Mouse (Mus musculus) stomach, postnatal 0 days (tissue): Measurements from ENCODE around the gene Tbl2.

Experiments used
- CTCF ChIP-seq: IDR thresholded peaks from 2 replicates; pipeline ENCODE4 v1.5.1; 2016; ENCODE audit warnings: antibody characterized with exemption, low read depth, mild to moderate bottlenecking, moderate library complexity
- EP300 ChIP-seq: optimal IDR thresholded peaks from 2 replicates; pipeline ENCODE3; 2016; ENCODE audit warnings: antibody characterized with exemption

DNA sequence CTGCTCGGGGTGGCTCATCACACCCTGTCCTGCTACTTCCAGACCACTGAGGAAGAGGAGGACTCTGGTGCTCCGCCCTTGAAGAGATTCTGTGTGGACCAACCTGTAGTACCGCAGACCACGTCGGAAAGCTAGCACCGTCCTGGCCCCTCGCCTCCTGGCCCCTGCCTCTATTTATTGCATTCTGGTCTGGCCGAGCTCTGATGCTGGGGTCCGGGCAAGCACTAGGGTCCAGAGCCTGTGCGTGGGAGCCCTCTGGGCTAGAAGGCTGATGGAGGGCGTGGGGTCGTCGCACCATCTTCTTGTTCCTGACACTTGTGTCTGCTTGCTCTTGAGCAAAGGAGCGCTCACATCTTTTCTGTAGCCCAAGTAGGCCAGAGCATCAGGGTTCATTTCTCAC lies 31.3 kb downstream of the Tbl2 start:
- TF ChIP-seq CTCF = no peak
- TF ChIP-seq EP300 = no peak
